Mouse (Mus musculus) forelimb bud, embryonic 11.5 days (tissue): ENCODE measurements around the gene Mdfi.

Experiments
- DNase-seq: peaks from one replicate; pipeline ENCODE4 v3.0.0-alpha.2; 2012; ENCODE audit warnings: low read depth, low spot score

Mdfi gene

GRCm38 (mm10) chr17:47766407-47767043, 68.0 kb downstream of the Mdfi start:
- DNase-seq: no peak

GRCm38 (mm10) chr17:47765986-47766385, 68.5 kb downstream of the Mdfi start:
- no peak for DNase-seq
